Mouse (Mus musculus) CD8-positive naive resting alpha-beta T cell, adult 2 months (primary cell): ENCODE measurements around the gene Snapin.

Experiments
- DNase-seq, 2 experiments: peaks; one replicate each; pipeline ENCODE4 v3.0.0; 2022; ENCODE audit warnings: low read depth in 2 of 2, low spot score in 2 of 2

The Snapin gene

DNA sequence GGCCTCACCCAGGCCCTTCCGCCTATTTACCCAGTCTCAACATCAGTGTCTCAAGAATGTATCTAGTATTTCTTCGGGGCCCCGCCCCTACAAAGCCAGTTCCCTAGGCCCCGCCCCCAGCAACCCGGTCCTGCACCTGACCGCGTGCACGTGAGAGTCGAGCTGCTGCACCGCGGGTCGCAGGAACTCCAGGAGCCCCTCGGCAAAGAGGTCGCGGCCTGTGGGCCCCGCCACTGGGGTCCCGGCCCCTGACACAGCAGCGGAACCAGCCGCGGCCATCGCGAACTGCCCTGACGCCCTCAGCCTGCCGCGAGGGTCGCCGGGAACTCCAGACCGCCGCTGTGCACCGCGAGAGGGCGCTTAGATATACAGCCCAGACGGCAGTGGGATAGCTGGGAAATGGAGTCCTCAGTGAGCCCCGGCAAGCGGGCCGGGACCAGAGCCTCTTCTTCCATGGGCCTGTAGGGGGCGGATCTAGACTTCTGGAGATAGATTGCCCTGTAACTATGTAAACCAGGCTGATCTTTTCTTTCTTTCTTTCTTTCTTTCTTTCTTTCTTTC lies at the start of gene Snapin:
Gene Snapin, minus strand, starts transcription at position 338 of the 561 bp plus-strand sequence.
- DNase-seq, result peak; percentile 92 to 96

DNA sequence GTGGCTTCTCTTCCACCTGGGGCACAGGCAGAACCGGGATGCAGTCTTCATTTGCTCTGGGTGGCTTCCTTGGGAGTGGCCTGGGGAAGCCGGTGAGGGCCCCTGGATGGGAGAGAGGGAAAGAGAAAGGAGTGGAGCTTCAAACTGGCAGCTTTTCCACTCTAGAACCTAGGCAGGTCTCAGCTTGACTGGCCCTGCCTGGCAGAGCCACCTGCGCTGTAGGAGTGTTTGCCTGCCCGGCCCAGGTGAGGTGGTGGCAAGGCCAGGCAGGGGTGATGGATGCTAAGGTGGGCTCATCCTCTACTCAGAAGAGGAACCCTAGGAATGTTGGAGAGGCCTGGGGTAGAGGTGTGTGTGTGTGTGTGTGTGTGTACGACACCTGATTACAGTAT lies 47.1 kb upstream of the Snapin start:
- DNase-seq, result no peak

DNA sequence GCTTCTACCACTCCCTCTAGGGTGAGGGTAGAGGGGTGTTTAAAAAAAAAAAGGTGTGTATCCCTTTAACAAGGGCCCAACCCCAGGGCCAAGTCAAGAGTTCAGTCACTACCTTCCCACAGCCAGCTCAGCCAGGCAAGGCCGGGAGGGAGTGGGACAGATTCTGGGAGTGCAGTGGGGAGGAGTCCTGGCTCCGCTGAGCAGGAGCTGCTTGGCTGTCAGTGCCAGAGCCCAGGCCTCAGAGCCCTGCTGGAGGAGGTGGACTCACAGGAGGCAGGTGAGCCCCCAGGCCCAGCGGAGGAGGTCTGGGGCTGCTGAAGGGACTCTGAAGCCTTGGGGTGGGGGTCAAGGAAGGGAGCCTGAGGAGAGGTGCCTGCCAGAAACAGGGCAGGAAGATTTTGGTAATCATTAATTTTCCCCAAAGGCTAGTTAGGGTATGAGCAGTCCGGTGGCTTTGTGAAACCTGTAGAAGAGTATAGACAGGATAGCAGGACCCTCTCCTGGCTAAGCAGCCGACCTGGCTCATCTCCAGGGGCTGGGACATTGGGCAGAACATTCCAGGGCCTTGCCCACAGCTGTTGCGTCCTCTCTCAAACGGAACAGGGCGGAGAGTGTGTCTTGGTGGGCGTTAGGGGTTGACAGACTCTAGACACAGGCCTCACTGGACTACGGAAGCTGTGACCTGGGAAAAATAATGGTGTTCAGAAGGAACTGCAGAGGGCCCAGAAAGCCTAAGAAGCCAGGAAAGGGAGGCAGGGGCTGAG lies 46.5 kb upstream of the Snapin start, which contains the start of gene S100a16:
Gene S100a16, plus strand, starts transcription at position 114 of the 764 bp plus-strand sequence.
- DNase-seq, result no peak

DNA sequence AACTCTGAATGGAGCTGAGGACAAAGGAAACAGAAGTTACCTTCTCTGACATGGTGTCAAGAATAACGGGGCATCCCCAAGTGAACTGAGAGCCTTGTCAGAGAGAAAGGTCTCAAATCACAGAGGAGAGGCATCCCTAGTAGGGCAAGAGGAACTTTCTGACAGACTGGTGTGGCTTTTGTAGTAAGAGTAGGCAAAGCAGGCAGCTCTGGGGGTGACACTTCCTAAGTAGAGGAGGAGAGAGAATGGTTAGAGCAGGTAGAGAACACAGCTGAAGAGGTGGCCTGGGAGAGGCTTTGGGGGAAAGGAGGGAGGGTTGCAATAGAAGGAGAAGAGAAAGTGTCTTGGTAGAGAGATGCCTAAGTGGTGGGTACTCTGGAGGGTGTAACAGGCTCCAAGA lies 44.6 kb upstream of the Snapin start:
- DNase-seq, result no peak

DNA sequence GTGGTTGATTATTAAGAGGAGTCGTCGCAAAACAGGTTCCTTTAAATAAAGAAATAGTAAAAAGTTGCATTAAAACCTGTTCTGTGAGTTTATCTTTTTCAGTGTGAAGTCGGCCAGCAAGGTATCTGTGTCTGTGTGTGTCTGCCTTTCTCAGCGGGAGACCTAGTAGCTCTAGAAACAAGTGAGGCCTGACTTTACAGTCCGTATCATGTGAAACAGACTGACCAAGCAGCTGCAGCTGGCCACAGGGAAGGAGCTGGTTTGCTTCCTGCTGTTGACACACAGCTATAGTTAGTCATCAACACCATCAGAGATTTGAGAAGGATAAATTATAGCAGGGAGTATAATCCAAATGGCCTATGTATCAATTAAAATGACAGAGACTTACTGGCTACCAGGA lies 40.9 kb upstream of the Snapin start:
- DNase-seq, result no peak

DNA sequence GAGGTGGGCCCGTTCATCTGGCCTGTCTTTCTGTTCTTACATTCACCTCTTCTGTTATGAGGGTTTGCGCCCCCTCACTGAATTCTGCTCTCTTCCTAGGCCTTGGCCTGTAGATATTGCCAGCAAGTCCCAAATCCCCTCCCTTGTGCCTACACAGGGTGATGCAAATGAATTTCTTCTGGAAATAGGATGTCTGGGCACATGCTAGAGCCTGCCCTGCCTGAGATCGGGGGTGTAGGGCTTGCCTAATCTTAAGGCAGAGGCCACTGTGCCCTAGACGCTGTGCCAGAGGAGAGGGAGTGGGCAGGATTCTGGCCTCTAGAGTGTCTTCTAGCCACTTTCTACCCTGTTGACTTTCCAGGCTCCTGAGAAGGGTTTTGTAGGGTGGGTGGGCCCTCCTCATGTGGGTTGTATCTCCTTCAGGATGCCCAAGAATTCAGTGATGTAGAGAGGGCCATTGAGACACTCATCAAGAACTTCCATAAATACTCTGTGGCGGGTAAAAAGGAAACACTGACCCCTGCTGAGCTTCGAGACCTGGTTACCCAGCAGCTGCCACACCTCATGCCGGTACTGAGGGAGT lies 36.5 kb upstream of the Snapin start:
- DNase-seq, result no peak

DNA sequence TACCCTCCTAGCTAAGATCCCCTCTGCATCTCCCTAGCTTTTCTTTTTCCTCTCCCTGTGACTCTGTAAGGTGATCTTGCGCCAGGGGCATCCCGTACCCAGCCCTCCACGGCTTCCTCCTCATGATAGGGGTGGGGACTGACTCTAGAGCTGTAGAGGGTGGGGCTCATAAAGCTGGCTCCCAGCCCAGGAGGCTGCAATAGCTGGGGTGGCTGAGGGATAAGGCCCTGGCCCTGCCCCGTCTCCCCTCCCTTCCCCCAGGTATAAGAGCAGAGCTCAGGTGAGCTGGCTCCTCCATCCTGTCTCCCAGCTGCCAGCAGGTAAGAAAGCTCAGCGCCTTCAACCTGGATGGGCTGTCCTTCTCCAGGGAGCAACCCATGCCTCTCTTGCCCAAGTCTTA lies 35.7 kb upstream of the Snapin start, which contains the start of gene S100a14:
Gene S100a14, plus strand, starts transcription at position 277 of the 400 bp plus-strand sequence.
- DNase-seq, result no peak

DNA sequence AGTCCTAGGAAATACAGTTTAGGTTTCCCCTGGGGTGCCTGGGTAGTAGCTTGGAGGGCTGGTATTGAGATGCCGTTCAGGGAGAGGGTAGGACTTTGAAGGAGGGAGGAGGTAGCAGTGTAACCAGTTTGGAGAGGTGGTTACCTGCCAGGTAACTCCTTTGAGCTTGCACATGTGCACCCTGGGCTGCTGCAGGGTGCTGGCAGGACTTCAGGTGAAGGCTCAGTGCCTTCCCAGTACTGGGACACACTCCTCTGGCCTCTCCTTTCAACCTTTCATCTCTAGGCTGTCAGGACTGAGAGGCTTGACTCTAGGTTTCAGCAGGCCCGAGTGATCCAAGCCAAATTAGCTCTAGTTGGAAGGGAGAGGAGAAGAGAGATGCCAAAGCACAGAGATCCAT lies 35.2 kb upstream of the Snapin start:
- DNase-seq, result no peak

DNA sequence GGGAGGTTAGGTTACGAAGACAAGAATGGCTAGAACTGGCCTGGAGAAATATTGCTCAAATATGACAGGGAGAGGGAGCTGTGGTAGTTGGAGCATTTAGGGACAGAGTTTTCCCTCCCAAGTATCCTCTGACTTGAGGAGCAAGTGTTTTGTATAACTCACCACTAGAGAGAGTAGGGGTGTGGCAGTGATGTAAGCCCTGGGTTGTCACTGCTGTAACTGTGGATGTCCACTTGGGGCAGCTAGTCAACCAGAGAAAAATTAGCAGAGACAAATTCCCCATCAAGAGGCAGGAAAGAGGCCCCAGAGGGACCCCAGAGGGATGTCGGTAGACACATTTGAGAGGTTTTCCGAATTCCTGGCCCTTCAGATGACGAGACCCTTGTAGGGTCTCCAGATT lies 34.6 kb upstream of the Snapin start:
- peak in 1 of 2 experiments; percentile 11 for DNase-seq

DNA sequence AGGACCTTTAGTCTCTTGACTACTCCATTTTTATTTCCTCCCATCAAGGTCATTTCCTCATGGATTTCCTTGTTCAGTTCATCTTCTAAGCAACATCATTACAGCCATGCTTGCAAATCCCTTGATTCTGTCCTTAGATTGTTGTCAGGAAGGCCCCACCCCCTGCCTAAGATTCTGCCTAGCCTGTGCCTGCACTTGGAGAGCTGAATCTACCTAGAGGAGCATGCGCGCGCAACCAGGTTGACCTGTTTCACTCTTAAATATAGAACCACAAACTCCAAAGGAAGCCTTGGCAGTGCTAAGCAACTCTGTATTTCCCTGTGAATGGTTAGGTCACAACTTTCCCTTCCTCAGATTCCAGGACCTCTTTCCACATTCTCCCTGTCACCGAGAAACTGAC lies 26.9 kb upstream of the Snapin start:
- DNase-seq, result no peak

DNA sequence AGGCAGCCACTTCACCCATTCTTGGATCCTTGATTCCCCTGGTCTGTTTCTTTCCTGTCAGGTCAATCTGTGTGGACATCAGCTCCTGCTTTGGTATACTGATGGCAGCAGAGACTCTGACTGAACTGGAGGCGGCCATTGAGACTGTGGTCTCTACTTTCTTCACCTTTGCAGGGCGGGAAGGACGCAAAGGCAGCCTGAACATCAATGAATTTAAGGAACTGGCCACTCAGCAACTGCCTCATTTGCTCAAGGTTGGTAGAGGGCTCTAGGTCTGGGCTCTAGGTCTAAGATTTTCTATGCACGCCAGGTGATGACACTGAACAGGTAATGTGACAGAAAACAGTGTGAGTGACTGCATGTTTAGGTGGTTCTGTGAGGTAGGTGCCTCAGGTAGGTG lies 25.0 kb upstream of the Snapin start:
- no peak for DNase-seq

DNA sequence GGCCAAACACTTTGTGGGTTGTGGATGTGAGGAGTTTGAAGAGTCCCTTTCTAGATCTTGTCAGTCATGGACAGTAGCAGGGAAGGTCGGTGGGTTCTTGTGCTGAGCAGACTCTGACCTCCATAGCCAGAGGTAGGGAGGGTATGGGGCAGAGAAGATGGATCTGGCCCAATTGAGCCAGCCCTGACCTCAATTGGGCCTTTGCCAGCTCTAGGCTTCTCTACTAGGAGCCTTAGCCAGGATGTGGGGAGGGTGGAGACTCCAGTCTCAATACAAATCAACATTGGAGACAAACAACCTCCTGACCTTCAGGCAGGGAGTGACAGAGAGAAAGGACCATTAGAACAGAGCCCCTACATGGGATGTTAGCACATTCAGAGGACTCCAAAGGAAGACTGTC lies 24.4 kb upstream of the Snapin start:
- DNase-seq, result peak in 1 of 2 experiments; percentile 11

DNA sequence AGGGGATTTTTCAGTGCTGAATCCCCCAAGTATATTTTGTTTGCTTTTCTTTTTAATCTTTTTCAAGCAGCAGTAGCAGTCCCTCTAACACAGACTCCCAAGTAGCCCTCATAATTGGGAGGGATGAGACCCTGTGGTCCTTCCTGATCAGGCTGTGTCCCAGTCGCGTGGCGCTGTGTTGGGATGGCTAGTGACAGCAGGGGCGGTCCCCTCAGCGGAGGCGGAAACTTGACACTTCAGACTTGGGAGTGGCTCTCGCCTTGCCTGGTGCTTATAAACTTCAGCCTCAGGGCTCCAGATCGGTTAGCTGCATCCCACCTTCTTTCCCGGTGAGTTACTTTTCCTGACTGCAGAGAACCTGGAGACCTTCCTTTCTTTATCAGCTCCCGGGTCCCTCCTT lies 23.9 kb upstream of the Snapin start:
- peak; percentile 35 to 40 for DNase-seq

DNA sequence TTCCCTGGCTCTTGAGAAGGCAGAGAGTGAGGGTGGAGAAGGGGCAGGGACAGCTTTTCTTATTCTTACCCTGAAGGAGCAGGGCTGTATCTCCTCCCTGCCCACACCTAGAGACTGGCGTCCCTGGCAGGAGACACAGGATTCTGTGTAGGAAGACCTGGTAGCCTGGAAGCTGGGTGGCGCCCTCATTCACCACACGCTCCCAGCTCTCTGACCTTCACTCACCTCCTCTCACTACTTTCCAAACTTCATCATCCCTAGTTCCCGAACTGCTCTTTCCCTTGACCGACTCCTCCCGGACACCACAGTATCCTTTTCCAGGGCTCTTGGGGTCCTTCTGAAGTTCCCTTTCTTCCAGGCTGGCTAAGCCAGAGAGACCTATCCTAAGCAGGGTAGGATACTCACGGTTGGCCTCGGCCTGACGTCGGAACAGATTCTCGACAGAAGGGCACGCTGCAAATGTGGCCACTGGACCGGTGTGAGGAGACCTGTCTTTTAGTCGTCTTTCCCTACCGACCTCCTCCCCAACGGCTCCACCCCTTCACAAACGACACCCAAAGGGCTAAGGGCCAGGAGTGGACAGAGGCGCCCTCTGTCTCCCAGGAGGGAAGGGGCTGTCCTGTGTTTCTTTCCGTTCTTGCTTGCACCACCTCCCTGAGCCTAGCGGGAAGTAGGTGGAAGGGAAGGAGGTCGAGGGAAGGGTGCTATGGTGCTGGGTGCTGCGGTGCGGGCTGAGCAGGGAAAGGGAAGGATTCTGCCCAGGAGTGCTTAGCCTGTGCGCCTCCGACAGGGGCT lies 23.2 kb upstream of the Snapin start, which contains the start of the genes S100a1 and S100a13:
Gene S100a1, minus strand, starts transcription at position 597 of the 795 bp plus-strand sequence.
Gene S100a13, plus strand, starts transcription at position 640 of the 795 bp plus-strand sequence.
- DNase-seq, result no peak

DNA sequence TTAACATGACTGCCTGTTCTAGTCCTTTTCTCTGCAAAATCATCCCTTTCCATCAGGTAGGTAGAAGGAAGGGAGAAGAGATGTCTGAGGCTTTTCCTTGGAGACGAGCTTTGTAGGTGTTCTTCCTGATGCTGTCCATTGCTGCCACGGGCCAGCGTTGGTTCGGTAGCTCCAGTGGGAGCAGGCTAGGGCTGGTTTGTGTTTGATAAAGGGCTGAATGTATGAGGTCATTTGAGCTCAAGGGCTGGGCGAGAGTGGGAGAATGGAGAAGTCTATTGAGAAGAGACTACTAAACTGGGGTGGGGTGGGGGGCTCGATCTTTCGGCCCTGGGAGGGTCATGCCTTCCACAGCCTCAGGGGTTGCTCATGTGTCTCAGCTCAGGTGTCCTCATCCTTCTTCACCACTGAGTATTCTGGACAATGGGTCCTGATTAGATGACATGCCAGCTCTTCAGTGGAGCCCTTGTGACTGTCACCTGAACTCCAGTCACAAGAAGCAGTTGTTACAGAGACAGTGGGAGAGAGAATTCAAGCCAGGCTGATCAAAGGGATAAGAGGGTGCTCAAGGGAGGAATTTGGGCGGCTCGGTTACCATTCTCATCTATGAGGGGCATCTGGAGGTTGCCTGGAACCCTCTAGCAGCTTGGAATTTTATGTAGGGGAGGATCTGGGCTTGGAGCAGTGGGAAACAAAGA lies 22.3 kb upstream of the Snapin start:
- DNase-seq, result no peak

DNA sequence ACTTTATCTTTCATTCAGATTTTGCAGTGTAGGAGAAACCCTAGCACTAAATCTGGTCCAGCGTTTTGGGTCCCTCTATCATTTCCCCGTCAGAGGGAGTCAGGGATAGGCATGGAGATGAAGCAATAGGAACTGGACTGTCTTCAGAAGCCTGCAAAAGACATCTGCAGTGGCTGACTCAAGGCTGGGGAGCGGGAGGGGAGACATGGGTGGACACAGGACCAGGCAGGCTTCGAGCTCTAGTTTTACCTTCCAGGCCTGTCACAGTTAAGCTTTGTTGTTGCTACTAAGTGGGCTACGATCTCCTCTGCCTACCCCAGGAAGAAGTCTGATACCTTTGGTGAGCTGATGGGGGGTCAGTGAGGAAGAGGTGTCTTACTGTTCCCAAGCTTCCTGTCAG lies 21.4 kb upstream of the Snapin start:
- no peak for DNase-seq

DNA sequence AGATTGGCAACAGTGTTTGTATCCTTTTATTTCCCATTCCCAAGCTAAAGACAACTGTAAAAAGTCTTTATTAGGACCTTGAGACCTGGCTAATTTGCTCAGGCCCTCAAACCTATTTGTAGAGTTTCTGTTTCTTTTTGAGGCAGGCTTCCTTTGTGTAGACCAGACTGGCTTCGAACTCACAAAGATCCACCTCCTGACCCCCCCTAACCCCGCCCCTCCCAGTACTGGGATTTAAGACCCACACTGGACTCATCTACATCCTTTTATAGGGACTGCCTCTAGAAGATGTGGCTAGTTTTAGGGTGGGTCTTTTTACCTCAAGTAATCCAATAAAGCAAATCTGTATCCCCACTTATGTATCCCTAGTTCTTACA lies 18.9 kb upstream of the Snapin start:
- DNase-seq, result no peak

DNA sequence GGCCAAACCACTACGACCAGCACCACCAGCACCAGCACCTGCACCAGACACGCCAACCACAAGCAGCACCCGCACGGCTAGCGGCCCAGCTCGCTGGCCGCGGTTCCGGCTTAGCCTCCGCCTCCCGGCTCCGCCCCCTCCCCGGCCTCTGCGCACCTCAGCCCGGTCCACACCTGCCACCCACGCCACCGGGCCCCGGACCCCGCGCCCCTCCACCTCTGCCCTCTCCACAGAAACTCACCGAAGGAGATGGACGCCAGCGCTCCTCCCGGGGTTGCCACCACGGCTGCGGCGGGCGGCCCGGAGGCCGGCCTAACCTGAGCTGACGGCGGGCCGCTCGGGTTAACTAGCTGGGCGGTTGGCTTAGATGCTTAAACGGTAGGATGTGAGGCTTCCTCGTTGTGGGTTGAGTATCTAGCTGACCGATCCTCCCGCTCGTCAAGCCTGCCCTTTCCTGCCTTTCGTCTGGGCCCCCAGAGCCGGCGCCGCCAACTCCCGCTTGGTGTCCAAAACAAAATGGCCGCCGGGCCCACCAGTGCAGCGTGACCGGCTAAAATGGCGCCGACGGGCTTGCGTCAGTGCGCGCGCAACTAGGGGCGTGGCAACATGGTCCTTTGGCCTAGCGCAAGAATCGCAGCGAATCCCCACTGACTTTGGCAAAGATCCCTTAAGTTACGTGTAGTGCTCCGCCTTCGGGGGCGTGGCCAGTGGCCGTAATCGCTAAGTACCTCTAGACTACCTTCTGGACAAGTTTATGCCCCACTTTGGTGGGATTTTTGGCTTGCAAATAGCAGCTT lies 18.3 kb upstream of the Snapin start, which contains the start of gene Chtop:
Gene Chtop, minus strand, starts transcription at position 549 of the 797 bp plus-strand sequence.
- DNase-seq, result peak; percentile 98 to 99

DNA sequence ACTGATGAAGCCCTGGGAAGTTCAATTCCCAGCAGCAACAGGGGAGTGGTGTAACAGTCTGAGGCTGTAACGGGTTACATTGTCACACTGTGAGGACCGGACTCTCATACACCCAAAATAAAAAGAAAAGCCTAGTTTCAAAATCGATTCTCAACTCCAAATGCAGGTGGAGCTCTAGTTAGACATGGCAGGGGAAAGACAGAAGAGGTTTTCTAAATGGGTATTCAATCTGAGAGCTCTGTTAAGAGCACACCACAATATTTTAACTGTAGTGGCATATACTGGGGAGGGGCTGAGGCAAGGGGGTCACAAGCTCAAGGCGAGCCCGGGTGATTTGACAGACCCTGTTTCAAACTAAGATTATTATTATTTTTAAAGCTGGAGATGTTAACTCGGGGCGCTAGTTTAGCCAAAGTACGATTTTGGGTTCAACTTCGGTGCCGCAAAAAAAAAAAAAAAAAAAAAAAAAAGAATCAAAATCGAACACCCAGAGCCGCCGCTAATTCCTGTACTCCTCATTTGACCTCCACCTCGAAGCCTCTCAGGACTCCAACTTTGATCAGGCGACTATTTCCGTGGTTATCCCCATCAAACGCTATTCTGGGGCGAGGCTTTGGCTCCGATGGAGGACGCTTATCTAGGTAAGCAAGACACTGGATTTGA lies 17.6 kb upstream of the Snapin start:
- DNase-seq, result no peak
